Mouse (Mus musculus) liver, embryonic 18 days (tissue): ENCODE measurements around the gene Gm4141. TPM values are rescaled to one million over a fixed set of nuclear protein-coding genes. Genes with fewer than 3 reads are reported as not detected.

Source experiments
- polyA plus RNA-seq: library from polyadenylated mRNA; depleted of rRNA; stranded (reverse); fragments of >200 nt; gene quantifications from 2 replicates; pipeline ENCODE4 v1.2.3, GENCODE M21; 2012; rRNA removed

The Gm4141 gene
- not detected in 2 replicates for polyA plus RNA-seq

GRCm38 (mm10) chr7:20576141-20576540 lies at the start of gene Gm4141:
Gm4141 (minus strand) TSS chr7:20576241.

GRCm38 (mm10) chr7:20598921-20599320 lies 22.9 kb upstream of the Gm4141 start, which contains the start of gene Gm4513:
Gm4513 (minus strand) TSS chr7:20599021.

GRCm38 (mm10) chr7:20545657-20546056 lies 30.4 kb downstream of the Gm4141 start, which contains the start of gene Gm5726:
Gm5726 (minus strand) TSS chr7:20545757.

GRCm38 (mm10) chr7:20533537-20533936 lies 42.5 kb downstream of the Gm4141 start, which contains the start of gene Vmn1r104:
Vmn1r104 (plus strand) TSS chr7:20533837.

Other genes with a start within 250 kb of the Gm4141 start
- gene Gm4133, start 242.2 kb downstream of the Gm4141 start, polyA plus RNA-seq = not detected in 2 replicates
- gene Gm5728, start 200.8 kb downstream of the Gm4141 start, polyA plus RNA-seq = not detected in 2 replicates
- not detected in 2 replicates for gene Vmn1r100, start 158.3 kb downstream of the Gm4141 start, polyA plus RNA-seq
- not detected in 2 replicates for gene Vmn1r101, start 133.6 kb downstream of the Gm4141 start, polyA plus RNA-seq
- gene Gm10670, start 101.3 kb downstream of the Gm4141 start, polyA plus RNA-seq = not detected in 2 replicates
- not detected in 2 replicates for gene Vmn1r103, start 65.7 kb downstream of the Gm4141 start, polyA plus RNA-seq
- gene Vmn1r104, start 42.4 kb downstream of the Gm4141 start, polyA plus RNA-seq = not detected in 2 replicates
- not detected in 2 replicates for gene Gm5726, start 30.5 kb downstream of the Gm4141 start, polyA plus RNA-seq
- gene Gm4513, start 22.8 kb upstream of the Gm4141 start, polyA plus RNA-seq = not detected in 2 replicates
- not detected in 2 replicates for gene Vmn1r107, start 92.7 kb upstream of the Gm4141 start, polyA plus RNA-seq
- gene Vmn1r111, start 127.0 kb upstream of the Gm4141 start, polyA plus RNA-seq = not detected in 2 replicates
- not detected in 2 replicates for gene Gm10668, start 154.4 kb upstream of the Gm4141 start, polyA plus RNA-seq
- not detected in 2 replicates for gene Vmn1r112, start 194.9 kb upstream of the Gm4141 start, polyA plus RNA-seq
- not detected in 2 replicates for gene Vmn1r113, start 211.0 kb upstream of the Gm4141 start, polyA plus RNA-seq
- gene Vmn1r114, start 235.9 kb upstream of the Gm4141 start, polyA plus RNA-seq = not detected in 2 replicates